Comparison of ENCODE assay signal across 31 mouse cellular contexts in the genomic region with DNA sequence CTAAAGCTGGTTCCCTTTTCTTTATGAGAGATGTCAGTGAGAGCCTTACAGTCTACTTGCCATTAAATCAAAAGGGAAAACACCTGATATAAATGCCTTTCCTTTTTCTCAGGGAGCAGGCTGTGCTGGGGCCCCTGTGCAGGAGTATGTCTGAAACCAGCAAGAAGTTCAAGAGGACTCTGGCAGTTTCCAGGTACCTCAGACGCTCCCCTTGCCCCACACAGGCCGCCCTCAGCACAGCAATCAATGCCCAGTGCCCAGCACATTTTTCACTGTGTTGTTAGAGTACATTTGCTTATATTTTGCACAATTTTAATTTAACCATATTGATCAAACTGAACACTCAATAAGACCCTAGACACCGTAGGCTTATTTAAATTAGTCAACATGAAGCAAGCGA. TPM values are rescaled to one million over a fixed set of nuclear protein-coding genes. Genes with fewer than 3 reads are reported as not detected.
A peak's percentile ranks its signal among the peaks of the same experiment; 100 is the strongest.
DNase-seq lines count a peak whose midpoint lies in the region; ATAC-seq and TF ChIP-seq lines count a peak whose summit lies in the region.
"Had no signal": no experiment of that assay in that cellular context is flagged by ENCODE, and none has a peak within 500 bp of the region (broad histone marks: within the 10 kb centered on the region; RNA-seq: fewer than 3 reads in every experiment).

No protein-coding gene starts in this region.

- ATAC-seq in forebrain, embryonic 15.5 days (replicated peaks), result no peak
- no peak for ATAC-seq in forebrain, embryonic 16.5 days
- ATAC-seq: intestine, embryonic 16.5 days; midbrain, embryonic 16.5 days; Patski had no signal

- TF ChIP-seq CTCF in layer of hippocampus, adult 2 months (conservative IDR thresholded peaks at IDR 0.05), result no peak
- TF ChIP-seq CTCF in olfactory bulb, adult 2 months (IDR thresholded peaks at IDR 0.05; ENCODE audit: insufficient read depth, low read depth, low read length), result no peak

- H3K27ac ChIP-seq in forebrain, embryonic 15.5 days (replicated peaks), result peak overlapping the region; percentile 25; the same call in 1 of the 2 replicates
- no peak overlapping the region for H3K27ac ChIP-seq in forebrain, embryonic 10.5 days
- H3K27ac ChIP-seq in layer of hippocampus, adult 2 months, result peak overlapping the region; percentile 89
- H3K27ac ChIP-seq in forebrain, embryonic 16.5 days (ENCODE audit: low read length), result 0 out of 2 replicates have a peak overlapping the region, but pooled peaks have one; percentile 16
- H3K27ac ChIP-seq in olfactory bulb, adult 2 months (ENCODE audit: insufficient read depth, low read depth, low read length), result peak overlapping the region; percentile 89
- H3K27ac ChIP-seq: gastrocnemius, adult 2 months; heart, embryonic 13.5 days; hindbrain, embryonic 12.5 days; liver, embryonic 15.5 days; lung, embryonic 15.5 days; neural tube, embryonic 12.5 days; stomach, postnatal 0 days had no signal

- WGBS in forebrain, embryonic 15.5 days, result 80% methylated on average over 4 of the region's 4 CpGs
- WGBS in forebrain, embryonic 10.5 days, result 80% methylated on average over 4 of the region's 4 CpGs
- 75% methylated on average over 4 of the region's 4 CpGs for WGBS in forebrain, embryonic 16.5 days
- 36% methylated on average over 4 of the region's 4 CpGs for WGBS in olfactory bulb, adult 2 months

- H3K27me3 ChIP-seq in forebrain, embryonic 15.5 days, result no peaks in the 10 kb centered on the region
- H3K27me3 ChIP-seq in forebrain, embryonic 10.5 days (ENCODE audit: poor library complexity, severe bottlenecking), result no peaks in the 10 kb centered on the region
- H3K27me3 ChIP-seq in forebrain, embryonic 16.5 days (replicated peaks; ENCODE audit: control insufficient read depth, insufficient read depth, low read length), result no peaks in the 10 kb centered on the region
- H3K27me3 ChIP-seq: heart, embryonic 13.5 days; hindbrain, embryonic 12.5 days; liver, embryonic 15.5 days; lung, embryonic 15.5 days; neural tube, embryonic 12.5 days; Patski had no signal

- no peak overlapping the region for H3K4me2 ChIP-seq in forebrain, embryonic 15.5 days (replicated peaks)
- no peak overlapping the region for H3K4me2 ChIP-seq in forebrain, embryonic 16.5 days (ENCODE audit: low read length)
- H3K4me2 ChIP-seq: heart, embryonic 13.5 days; hindbrain, embryonic 12.5 days; liver, embryonic 15.5 days; lung, embryonic 15.5 days; midbrain, embryonic 11.5 days; neural tube, embryonic 12.5 days had no signal

- H3K4me1 ChIP-seq in forebrain, embryonic 15.5 days, result peaks cover 58% of the 10 kb centered on the region
- peaks cover 36% of the 10 kb centered on the region for H3K4me1 ChIP-seq in forebrain, embryonic 10.5 days
- H3K4me1 ChIP-seq in forebrain, embryonic 16.5 days (replicated peaks; ENCODE audit: control insufficient read depth, insufficient read depth, low read length), result peaks cover 25% of the 10 kb centered on the region
- peaks cover 10% of the 10 kb centered on the region for H3K4me1 ChIP-seq in olfactory bulb, adult 2 months (ENCODE audit: control insufficient read depth, insufficient read depth, low read length)

- H3K9me3 ChIP-seq in forebrain, embryonic 15.5 days, result no peaks in the 10 kb centered on the region
- H3K9me3 ChIP-seq in forebrain, embryonic 10.5 days, result no peaks in the 10 kb centered on the region
- H3K9me3 ChIP-seq in forebrain, embryonic 16.5 days (ENCODE audit: control insufficient read depth, low read length), result no peaks in the 10 kb centered on the region
- H3K9me3 ChIP-seq: heart, embryonic 13.5 days; hindbrain, embryonic 12.5 days; liver, embryonic 15.5 days; lung, embryonic 15.5 days; neural tube, embryonic 12.5 days had no signal

- no peak for DNase-seq in forebrain, embryonic 10.5 days (ENCODE audit: extremely low spot score, low spot score)
- DNase-seq in layer of hippocampus, adult 2 months (ENCODE audit: low spot score in 2 of 2), result no peak
- DNase-seq in layer of hippocampus, adult 11-12 months (ENCODE audit: low spot score), result no peak
- no peak for DNase-seq in cerebellum, postnatal 4 days (ENCODE audit: low spot score in 2 of 2)
- DNase-seq: adrenal gland, postnatal 14 days; cerebellum, adult 11-12 months; cerebellum, adult 9-11 months; gastrocnemius, adult 2 months; gastrocnemius, postnatal 36 days; heart, postnatal 14 days; kidney, postnatal 25 days; layer of hippocampus, postnatal 36 days; liver; right cerebral cortex, postnatal 4 days; thymus, adult 18-20 months; thymus, postnatal 25 days had no signal

- H3K9ac ChIP-seq in forebrain, embryonic 15.5 days (replicated peaks), result no peak overlapping the region
- H3K9ac ChIP-seq in forebrain, embryonic 16.5 days (replicated peaks; ENCODE audit: low read depth, low read length), result no peak overlapping the region
- H3K9ac ChIP-seq: heart, embryonic 13.5 days; hindbrain, embryonic 12.5 days; liver, embryonic 15.5 days; lung, embryonic 15.5 days; neural tube, embryonic 12.5 days had no signal

- TF ChIP-seq POLR2A in olfactory bulb, adult 2 months (IDR thresholded peaks at IDR 0.05; ENCODE audit: insufficient read depth, low read depth, low read length), result no peak

- 0 out of 2 replicates have a peak, but pooled peaks cover 3% of the 10 kb centered on the region for H3K36me3 ChIP-seq in forebrain, embryonic 15.5 days
- peaks cover 29% of the 10 kb centered on the region for H3K36me3 ChIP-seq in forebrain, embryonic 10.5 days (replicated peaks)
- H3K36me3 ChIP-seq in forebrain, embryonic 16.5 days (ENCODE audit: control insufficient read depth, insufficient read depth), result no peaks in the 10 kb centered on the region; the same call in 1 of the 2 replicates
- H3K36me3 ChIP-seq: hindbrain, embryonic 12.5 days; neural tube, embryonic 12.5 days had no signal

- no peak overlapping the region for H3K4me3 ChIP-seq in forebrain, embryonic 15.5 days
- H3K4me3 ChIP-seq in forebrain, embryonic 10.5 days, result no peak overlapping the region
- H3K4me3 ChIP-seq in layer of hippocampus, adult 2 months, result peak overlapping the region; percentile 12; the same call in 1 of the 2 replicates
- no peak overlapping the region for H3K4me3 ChIP-seq in forebrain, embryonic 16.5 days (replicated peaks; ENCODE audit: low read length)
- no peak overlapping the region for H3K4me3 ChIP-seq in olfactory bulb, adult 2 months (ENCODE audit: insufficient read depth, low read depth, low read length)
- H3K4me3 ChIP-seq: erythroblast, embryonic 14.5 days; gastrocnemius, adult 2 months; heart, embryonic 13.5 days; hindbrain, embryonic 12.5 days; liver, embryonic 15.5 days; lung, embryonic 15.5 days; myocyte; neural tube, embryonic 12.5 days had no signal

RNA-seq across cellular contexts. Expression of a gene that starts 35.6 kb away (rescaled TPM):
- polyA plus RNA-seq in forebrain, embryonic 15.5 days (2015; fragmentation: Nextera tagmentation; extraction: Ambion mirVana), result 106 and 119 TPM in 2 replicates
- polyA plus RNA-seq in forebrain, embryonic 10.5 days (2016; fragmentation: Nextera tagmentation; extraction: Ambion mirVana), result 30.2 and 30.4 TPM in 2 replicates
- 100 to 1,000 TPM; 430 to 443 TPM for total RNA-seq in layer of hippocampus, adult 2 months (2021)
- polyA plus RNA-seq in forebrain, embryonic 16.5 days (2015; fragmentation: Nextera tagmentation; extraction: Ambion mirVana), result 120 and 151 TPM in 2 replicates
- 125 and 1,127 TPM in 2 replicates for polyA plus RNA-seq in olfactory bulb, adult 2 months (2012; ENCODE audit: insufficient read depth, insufficient read length, low replicate concordance, missing spikeins)
